Mouse (Mus musculus) E14TG2a.4 (cell line): Measurements from ENCODE around the gene Sh2d7.

Source experiments
- CTCF ChIP-seq: conservative IDR thresholded peaks from 2 replicates; pipeline ENCODE4 v1.5.1; 2014; ENCODE audit warnings: low read length
- NANOG ChIP-seq: IDR thresholded peaks from 2 replicates; pipeline ENCODE4 v1.6.1; 2014; ENCODE audit warnings: borderline replicate concordance, low read length, mixed read lengths

- TF ChIP-seq CTCF = no peak
- no peak for TF ChIP-seq NANOG
These were observed 4.8 kb upstream of the Sh2d7 start for GRCm38 (mm10) chr9:54533975-54534374.
